Mouse (Mus musculus) embryonic stem cell, embryonic (primary cell): ENCODE results near the gene Jkamp.
"Not testable (repeated sequence)": the region's sequence is repeated elsewhere in the genome, so short reads cannot be mapped to it uniquely, and the experiment has no call there.

Source experiments
- CTCF ChIA-PET, 4 experiments: fragments of 300-600 bp in 2 of 4; fragments of 350-600 bp in 2 of 4; sonication (Branson Sonifier 250); formaldehyde crosslinking; loops; one replicate each; lab custom pipeline; 2022; ENCODE audit warnings: inconsistent platforms in 2 of 4; lab: Charles Lee
- POLR2A ChIA-PET, 4 experiments: fragments of 300-600 bp in 2 of 4; fragments of 350-600 bp in 2 of 4; sonication (Branson Sonifier 250); formaldehyde crosslinking; loops; one replicate each; lab custom pipeline; 2022; ENCODE audit warnings: antibody characterized with exemption in 4 of 4, inconsistent platforms in 1 of 4; lab: Charles Lee

Jkamp gene

DNA sequence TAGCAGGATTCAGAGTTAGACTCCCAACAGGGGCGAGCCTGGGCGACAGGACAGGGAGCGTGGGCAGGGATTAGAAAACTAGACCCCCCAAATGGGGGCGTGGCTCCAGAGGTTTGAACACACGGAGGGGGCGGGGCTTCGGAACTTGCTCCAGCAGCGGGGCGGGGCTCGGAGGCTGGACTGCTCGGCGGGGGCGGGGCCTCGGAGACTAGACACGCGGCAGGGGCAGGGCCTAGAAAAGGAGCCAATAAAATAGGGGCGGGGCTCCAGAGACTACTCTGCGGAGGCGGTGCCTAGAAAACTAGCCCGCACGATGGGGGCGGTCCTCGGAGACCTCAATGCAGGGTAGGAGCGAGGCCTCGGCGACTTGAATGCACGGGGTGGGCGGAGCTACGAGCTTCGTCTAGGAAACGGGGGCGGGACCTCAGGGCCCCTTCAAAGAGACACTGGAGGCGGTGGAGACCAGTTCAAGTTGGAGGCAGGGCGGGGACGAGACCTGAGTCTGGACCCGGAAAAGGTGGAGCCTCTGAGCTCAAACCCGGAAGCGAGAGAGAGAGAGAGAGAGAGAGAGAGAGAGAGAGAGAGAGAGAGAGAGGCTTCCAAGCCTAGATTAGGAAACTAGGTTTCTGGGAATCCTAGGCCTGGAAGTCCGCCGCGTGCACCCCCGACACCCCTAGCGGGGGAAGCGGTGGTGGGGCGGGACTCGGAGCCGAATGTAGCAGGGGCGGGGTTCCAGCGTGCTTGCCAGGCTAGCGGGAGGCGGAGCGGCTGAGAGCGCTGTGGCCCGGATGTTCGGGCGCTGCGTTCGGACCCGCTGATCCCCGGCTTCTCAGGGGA is at the start of gene Jkamp, which contains the start of gene L3hypdh:
Jkamp (plus strand) TSS at position 261 of the 837 bp plus-strand sequence.
L3hypdh (minus strand) TSS at position 111 of the 837 bp plus-strand sequence.
- POLR2A ChIA-PET, result interaction anchor here (0.5 to 8.3 kb wide), 85 partner anchors 9 to 1816 kb away, joined by 3 to 115 read pairs (median 4); partner anchors contain the start of genes 2700049A03Rik (in 2 of the 4), Gpr135 (in 2 of the 4), Arid4a (in 1 of the 4) and Daam1 (in 1 of the 4)

DNA sequence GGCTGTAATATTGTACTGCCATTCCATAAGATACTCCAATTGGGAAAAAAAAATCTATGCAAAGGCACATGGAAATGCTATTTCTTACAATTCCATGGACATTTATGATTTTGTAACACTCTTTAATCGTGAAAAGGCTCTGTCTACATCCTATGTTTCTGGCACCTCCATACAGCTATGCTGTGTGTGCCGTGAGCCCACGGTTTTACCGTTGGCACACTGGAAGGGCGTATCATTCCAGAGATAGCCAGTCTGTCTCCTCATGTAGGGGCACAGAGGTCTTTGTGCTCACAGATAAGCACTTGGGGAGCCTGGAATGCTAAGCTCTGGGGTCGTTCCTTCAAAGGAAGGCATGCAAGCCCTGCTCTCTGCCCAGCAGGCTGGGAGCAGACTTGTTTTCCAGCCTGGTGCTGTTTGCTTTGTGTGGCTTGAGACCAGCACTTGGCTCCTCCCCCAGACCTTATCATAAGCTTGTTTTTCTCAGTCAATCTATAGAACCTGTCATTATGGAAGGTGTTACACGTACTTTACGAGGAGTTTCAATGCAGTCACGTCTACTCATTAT is 49.2 kb upstream of the Jkamp start:
- CTCF ChIA-PET, result interaction anchor here in 1 of 4 experiments (0.5 kb wide), 1 partner anchor 703 kb away, joined by 3 read pairs; no protein-coding TSS in a partner anchor
- POLR2A ChIA-PET, result no interaction called here

More for the DNA sequence above, at the start of gene Jkamp, which contains the start of gene L3hypdh:
- CTCF ChIA-PET, result interaction anchor here (0.5 to 4.3 kb wide), 18 partner anchors 10 to 574 kb away, joined by 3 to 18 read pairs (median 4); partner anchors contain the start of gene Gpr135 (in 1 of the 4)

DNA sequence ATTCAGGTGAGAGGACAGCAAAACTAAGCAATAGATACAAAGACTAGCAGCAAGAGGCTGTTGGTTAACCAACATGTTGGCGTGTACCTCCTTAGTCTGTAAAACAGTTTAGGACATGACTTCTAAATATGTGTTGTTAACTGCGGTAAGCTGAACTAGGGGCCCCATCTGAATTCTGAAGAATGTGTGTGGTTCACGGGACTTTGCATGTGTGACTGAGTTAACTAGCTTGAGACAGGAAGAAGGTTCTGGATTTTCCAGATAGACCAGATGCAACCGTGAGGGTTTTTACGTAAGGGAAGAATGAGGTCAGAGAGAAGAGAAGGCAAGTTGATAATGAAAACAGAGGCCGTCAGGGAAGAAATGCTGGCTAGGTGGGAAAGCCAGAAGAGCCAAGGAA is 48.3 kb upstream of the Jkamp start:
- CTCF ChIA-PET, result no interaction called here
- POLR2A ChIA-PET, result interaction anchor here in 1 of 4 experiments (1.0 kb wide), 1 partner anchor 9 kb away, joined by 3 read pairs; no protein-coding TSS in a partner anchor

DNA sequence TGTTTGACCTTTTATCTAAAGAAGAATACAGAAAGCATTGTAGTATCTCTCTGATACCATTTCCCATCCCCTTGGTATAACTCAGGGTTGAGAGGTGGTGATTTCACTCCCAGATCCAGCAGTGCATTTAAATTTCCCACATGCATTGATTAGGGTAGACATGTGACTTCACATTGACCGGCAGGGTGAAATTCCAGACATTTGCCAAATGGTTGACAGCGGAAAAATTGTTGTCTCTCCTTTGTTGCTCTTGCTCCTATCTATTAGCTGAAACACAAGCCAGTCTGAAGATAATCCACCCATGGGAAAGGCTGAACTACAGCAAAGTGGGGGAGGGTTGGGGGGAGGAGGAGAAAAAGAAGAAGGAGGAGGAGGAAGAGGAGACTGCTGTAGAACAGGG is 46.5 kb upstream of the Jkamp start:
- ChIA-PET CTCF (no interaction called here), POLR2A (no interaction called here)

GRCm38 (mm10) chr12:72039501-72039900 is 45.9 kb upstream of the Jkamp start:
- CTCF ChIA-PET, result interaction anchor here in 1 of 4 experiments (1.3 kb wide), 1 partner anchor 14 kb away, joined by 3 read pairs; no protein-coding TSS in a partner anchor
- POLR2A ChIA-PET, result interaction anchor here in 1 of 4 experiments (1.5 kb wide), 1 partner anchor 12 kb away, joined by 4 read pairs; no protein-coding TSS in a partner anchor

GRCm38 (mm10) chr12:72041238-72041637 is 44.2 kb upstream of the Jkamp start:
- CTCF ChIA-PET, result interaction anchor here in 2 of 4 experiments (0.5 to 0.7 kb wide), 3 partner anchors 15 to 52 kb away, joined by 3 to 5 read pairs (median 3); no protein-coding TSS in a partner anchor
- POLR2A ChIA-PET, result no interaction called here

GRCm38 (mm10) chr12:72047513-72047912 is 37.9 kb upstream of the Jkamp start:
- ChIA-PET POLR2A (interaction anchor here in 2 of 4 experiments (1.0 to 1.4 kb wide), 4 partner anchors 24 to 1045 kb away, joined by 3 to 4 read pairs (median 3); no protein-coding TSS in a partner anchor), CTCF (interaction anchor here in 3 of 4 experiments (0.6 to 4.0 kb wide), 8 partner anchors 22 to 947 kb away, joined by 3 to 44 read pairs (median 3); no protein-coding TSS in a partner anchor)

- CTCF ChIA-PET, POLR2A ChIA-PET: not testable (repeated sequence)
These were observed 35.2 kb upstream of the Jkamp start for GRCm38 (mm10) chr12:72050156-72050555.

DNA sequence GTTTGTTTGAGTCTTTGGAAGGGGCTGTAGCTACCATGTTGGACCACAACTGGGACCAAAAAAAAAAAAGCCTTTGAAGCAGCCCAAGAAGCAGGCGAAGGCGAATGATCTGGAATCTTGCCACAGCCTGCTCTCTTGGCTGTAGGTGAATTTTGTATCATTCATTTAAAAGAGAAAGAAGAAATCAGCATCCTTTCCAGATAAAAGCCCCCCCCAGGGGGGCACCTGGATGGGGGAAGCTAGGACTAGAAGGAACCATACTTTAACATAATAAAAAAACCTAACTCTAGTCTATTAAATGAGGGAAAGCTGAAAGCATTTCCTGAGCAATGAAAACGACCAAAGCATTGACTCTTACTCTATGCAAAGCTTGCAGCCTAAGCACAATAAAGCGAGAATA is 34.6 kb upstream of the Jkamp start:
- CTCF ChIA-PET, result no interaction called here
- POLR2A ChIA-PET, result interaction anchor here in 1 of 4 experiments (1.0 kb wide), 1 partner anchor 15 kb away, joined by 4 read pairs; no protein-coding TSS in a partner anchor

DNA sequence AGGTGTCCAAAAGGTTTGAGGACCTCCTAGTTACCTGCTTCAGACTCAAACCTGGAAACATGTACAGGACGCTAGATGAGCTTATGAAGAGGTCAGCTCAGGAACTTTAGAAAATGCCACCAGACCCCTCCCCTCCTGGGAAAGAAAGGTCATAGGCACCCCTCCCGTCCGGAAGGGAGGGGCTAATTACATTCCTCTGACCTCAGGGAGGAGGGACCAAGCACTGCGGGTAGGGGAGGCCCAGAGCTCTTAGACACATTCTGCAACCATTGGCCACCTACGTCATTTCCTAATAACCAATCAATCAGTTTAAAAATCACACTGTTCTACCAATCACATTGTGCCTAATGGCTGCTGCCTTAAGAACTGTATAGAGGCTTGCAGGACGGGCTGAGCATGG is 32.8 kb upstream of the Jkamp start:
- CTCF ChIA-PET, result interaction anchor here (0.6 to 2.3 kb wide), 32 partner anchors 9 to 375 kb away, joined by 3 to 20 read pairs (median 5); partner anchors contain the start of genes Gpr135 (in 2 of the 4), Jkamp (in 1 of the 4) and L3hypdh (in 1 of the 4)
- POLR2A ChIA-PET, result interaction anchor here in 3 of 4 experiments (0.6 to 7.5 kb wide), 16 partner anchors 10 to 643 kb away, joined by 3 to 75 read pairs (median 4); partner anchors contain the start of genes Jkamp (in 2 of the 3), L3hypdh (in 2 of the 3) and Gpr135 (in 1 of the 3)

GRCm38 (mm10) chr12:72053303-72053702 is 32.1 kb upstream of the Jkamp start:
- ChIA-PET CTCF (interaction anchor here (0.5 to 2.3 kb wide), 48 partner anchors 9 to 1176 kb away, joined by 3 to 20 read pairs (median 4); partner anchors contain the start of genes Gpr135 (in 3 of the 4), Jkamp (in 1 of the 4) and L3hypdh (in 1 of the 4)), POLR2A (interaction anchor here (0.5 to 7.5 kb wide), 27 partner anchors 9 to 711 kb away, joined by 3 to 75 read pairs (median 4); partner anchors contain the start of genes Jkamp (in 3 of the 4), L3hypdh (in 3 of the 4) and Gpr135 (in 1 of the 4))

- ChIA-PET CTCF (interaction anchor here (0.5 to 2.3 kb wide), 16 partner anchors 9 to 1050 kb away, joined by 3 to 20 read pairs (median 6); partner anchors contain the start of genes Gpr135 (in 3 of the 4), Jkamp (in 1 of the 4) and L3hypdh (in 1 of the 4)), POLR2A (interaction anchor here (0.5 to 7.5 kb wide), 22 partner anchors 8 to 707 kb away, joined by 3 to 75 read pairs (median 4); partner anchors contain the start of genes Jkamp (in 3 of the 4), L3hypdh (in 3 of the 4) and Gpr135 (in 1 of the 4))
These were observed 31.5 kb upstream of the Jkamp start for GRCm38 (mm10) chr12:72053851-72054250.

- ChIA-PET CTCF (no interaction called here), POLR2A (interaction anchor here (0.6 to 7.5 kb wide), 4 partner anchors 26 to 703 kb away, joined by 3 to 75 read pairs (median 3); partner anchors contain the start of genes Jkamp (in 3 of the 4) and L3hypdh (in 3 of the 4))
These were observed 27.6 kb upstream of the Jkamp start for GRCm38 (mm10) chr12:72057780-72058179.

DNA sequence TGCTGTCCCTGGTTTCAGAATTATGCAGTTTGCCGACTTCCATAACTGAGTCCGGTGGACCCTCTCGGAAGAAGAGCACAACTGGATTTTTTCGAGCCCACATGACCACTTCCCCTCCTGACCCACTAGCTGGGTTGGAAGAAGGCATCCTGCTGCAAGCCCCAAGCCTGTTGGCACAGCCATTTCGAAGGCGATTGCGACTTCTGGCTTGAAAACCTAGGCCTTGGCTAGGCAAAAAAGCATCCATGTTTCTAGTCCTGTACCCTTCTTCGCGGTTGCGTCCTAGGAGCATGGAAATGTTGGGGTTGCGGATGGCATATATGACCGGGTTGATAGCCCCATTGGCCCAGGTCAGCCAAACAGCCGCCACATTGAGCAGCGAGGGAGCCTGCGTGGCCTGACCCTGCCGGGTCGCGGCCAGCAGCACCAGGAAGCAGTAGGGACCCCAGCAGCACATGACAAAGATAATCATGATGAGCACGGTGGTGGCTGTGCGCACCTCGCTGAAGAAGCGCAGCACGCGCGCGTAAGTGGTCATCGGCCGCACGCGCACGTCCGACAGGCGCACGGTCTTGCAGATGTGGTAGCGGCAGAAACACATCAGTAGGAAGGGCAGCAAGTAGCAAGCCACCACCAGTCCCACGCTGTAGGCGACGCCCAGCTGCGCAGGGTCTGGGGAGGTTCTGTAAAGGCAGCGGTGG is 15.6 kb upstream of the Jkamp start:
- ChIA-PET CTCF (interaction anchor here (0.6 to 1.9 kb wide), 20 partner anchors 12 to 1209 kb away, joined by 3 to 20 read pairs (median 4); partner anchors contain the start of genes Jkamp (in 2 of the 4) and L3hypdh (in 2 of the 4)), POLR2A (interaction anchor here (0.5 to 9.6 kb wide), 22 partner anchors 8 to 978 kb away, joined by 3 to 115 read pairs (median 5); partner anchors contain the start of genes Jkamp (in 4 of the 4) and L3hypdh (in 4 of the 4))

DNA sequence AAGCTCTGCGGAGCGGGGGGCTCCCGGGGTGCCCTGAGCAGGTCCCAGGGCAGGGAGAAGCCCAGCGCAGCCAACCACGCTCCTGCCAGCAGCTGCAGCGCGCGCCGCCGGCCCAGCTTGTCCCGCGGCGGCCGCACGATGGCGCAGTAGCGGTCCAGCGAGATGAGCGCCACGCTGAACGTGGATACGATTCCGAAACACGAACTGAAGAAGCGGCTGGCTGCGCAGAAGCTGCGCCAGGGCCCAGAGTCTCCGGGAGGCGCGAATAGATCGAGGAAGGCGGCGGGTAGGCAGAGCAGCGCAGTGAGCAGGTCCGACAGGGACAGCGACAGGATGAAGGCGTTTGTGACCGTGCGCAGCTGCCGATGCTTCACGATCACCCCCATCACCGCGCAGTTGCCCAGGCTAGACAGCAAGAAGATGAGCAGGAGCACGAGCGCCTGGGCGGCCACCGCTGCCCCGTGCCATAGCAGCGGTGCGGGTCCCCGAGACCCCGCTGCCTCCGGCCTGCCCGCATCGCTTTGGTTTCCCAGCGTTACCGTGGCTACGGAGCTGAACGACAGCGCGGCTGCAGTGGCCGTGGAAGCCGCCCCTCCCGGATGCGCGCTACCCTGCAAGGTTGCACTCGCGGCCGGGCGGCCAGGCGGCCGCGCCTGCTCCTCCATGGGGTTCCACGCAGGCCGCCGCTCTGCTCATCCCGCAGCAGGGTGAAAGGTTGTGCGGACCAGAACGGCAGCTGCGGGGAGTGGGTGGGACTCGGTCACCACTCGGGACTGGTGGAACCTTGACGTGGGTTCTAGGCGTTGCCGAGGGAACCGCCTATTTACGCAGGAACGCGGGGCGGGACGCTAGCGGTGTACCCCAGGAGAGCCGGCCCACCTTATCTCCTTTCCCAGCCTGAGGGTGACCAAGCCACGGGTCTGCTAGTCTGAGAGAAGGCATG is 14.8 kb upstream of the Jkamp start, which contains the start of gene Gpr135:
Gpr135 (minus strand) TSS at position 799 of the 943 bp plus-strand sequence.
- ChIA-PET CTCF (interaction anchor here (0.6 to 1.9 kb wide), 24 partner anchors 11 to 1210 kb away, joined by 3 to 20 read pairs (median 4); partner anchors contain the start of genes Jkamp (in 2 of the 4) and L3hypdh (in 2 of the 4)), POLR2A (interaction anchor here (0.5 to 9.6 kb wide), 25 partner anchors 9 to 977 kb away, joined by 3 to 115 read pairs (median 5); partner anchors contain the start of genes Jkamp (in 4 of the 4) and L3hypdh (in 4 of the 4))
